Comparison of ENCODE assay signal across 17 mouse cellular contexts in genomic region chr12:70145586-70145985, GRCm38 (mm10). TPM values are rescaled to one million over a fixed set of nuclear protein-coding genes. Genes with fewer than 3 reads are reported as not detected.
"Had no signal": no experiment of that assay in that cellular context is flagged by ENCODE, and none has a peak within 500 bp of the region (broad histone marks: within the 10 kb centered on the region; RNA-seq: fewer than 3 reads in every experiment).

No protein-coding gene starts in this region.

- DNase-seq: right cerebral cortex, postnatal 14 days had no signal

- H3K36me3 ChIP-seq: liver, embryonic 15.5 days; lung, embryonic 15.5 days; midbrain, embryonic 13.5 days; midbrain, embryonic 15.5 days; neural tube, embryonic 12.5 days had no signal

- H3K4me3 ChIP-seq: liver, embryonic 15.5 days; lung, embryonic 15.5 days; midbrain, embryonic 13.5 days; midbrain, embryonic 15.5 days; neural tube, embryonic 12.5 days had no signal

- H3K27ac ChIP-seq: liver, embryonic 15.5 days; macrophage; midbrain, embryonic 13.5 days; midbrain, embryonic 15.5 days; neural tube, embryonic 12.5 days had no signal

- H3K4me2 ChIP-seq: liver, embryonic 15.5 days; midbrain, embryonic 11.5 days; midbrain, embryonic 13.5 days; midbrain, embryonic 15.5 days; neural tube, embryonic 12.5 days had no signal

- H3K9ac ChIP-seq: liver, embryonic 15.5 days; liver, postnatal 0 days; lung, embryonic 15.5 days; midbrain, embryonic 13.5 days; midbrain, embryonic 15.5 days; neural tube, embryonic 12.5 days had no signal

- H3K27me3 ChIP-seq: liver, embryonic 15.5 days; lung, embryonic 15.5 days; midbrain, embryonic 13.5 days; midbrain, embryonic 15.5 days; neural tube, embryonic 12.5 days had no signal

- H3K9me3 ChIP-seq: liver, embryonic 15.5 days; lung, embryonic 15.5 days; megakaryocyte, embryonic 14.5 days; midbrain, embryonic 13.5 days; midbrain, embryonic 15.5 days; neural tube, embryonic 12.5 days had no signal

- ATAC-seq: liver, postnatal 0 days; lung, postnatal 0 days; midbrain, embryonic 13.5 days; midbrain, embryonic 15.5 days had no signal

RNA-seq across cellular contexts. Expression of gene Abhd12b, which starts 8.4 kb away (rescaled TPM):
- total RNA-seq: megakaryocyte progenitor cell, adult 5-6 weeks; midbrain, postnatal 0 days; monocyte, adult 5-6 weeks had no signal
- polyA plus RNA-seq: liver, embryonic 15.5 days; liver, postnatal 0 days; macrophage; midbrain, embryonic 11.5 days; neural tube, embryonic 12.5 days; spleen, adult 2 months; testis, adult 2 months; thymus, postnatal 0 days had no signal
